Mouse (Mus musculus): Measurements from ENCODE around the gene Galnt14.

- TF ChIP-seq CTCF (IDR thresholded peaks at IDR 0.05; ENCODE audit: low read depth, low read length): no peak
- TF ChIP-seq POLR2A (IDR thresholded peaks at IDR 0.05; ENCODE audit: borderline replicate concordance, low read depth, low read length): no peak
Measured at GRCm38 (mm10) chr17:73716684-73717083, 6.4 kb upstream of the Galnt14 start.
